Mouse (Mus musculus): ENCODE results near the gene Med4.

The Med4 gene

GRCm38 (mm10) chr14:73474636-73475093 is 35.2 kb upstream of the Med4 start:
- Histone ChIP-seq H3K36me3 (ENCODE audit: insufficient read depth, low read length) (no peaks in the 10 kb centered on the region), H3K27me3 (ENCODE audit: insufficient read depth, low read length) (no peaks in the 10 kb centered on the region), H3K9me3 (ENCODE audit: low read length) (no peaks in the 10 kb centered on the region), H3K4me1 (replicated peaks; ENCODE audit: low read depth, low read length) (peaks cover 26% of the 10 kb centered on the region), H3K4me3 (replicated peaks; ENCODE audit: low read length) (no peak overlapping the region)
- peak; percentile 36 for TF ChIP-seq CTCF (conservative IDR thresholded peaks at IDR 0.05; ENCODE audit: low read length)
- TF ChIP-seq POU5F1 (IDR thresholded peaks at IDR 0.05; ENCODE audit: borderline replicate concordance, low read length), result no peak

- Histone ChIP-seq H3K4me3 (replicated peaks; ENCODE audit: low read length) (no peak overlapping the region), H3K4me1 (replicated peaks; ENCODE audit: low read depth, low read length) (peaks cover 25% of the 10 kb centered on the region), H3K9me3 (ENCODE audit: low read length) (no peaks in the 10 kb centered on the region), H3K36me3 (ENCODE audit: insufficient read depth, low read length) (no peaks in the 10 kb centered on the region), H3K27me3 (ENCODE audit: insufficient read depth, low read length) (no peaks in the 10 kb centered on the region)
- TF ChIP-seq NANOG (IDR thresholded peaks at IDR 0.05; ENCODE audit: borderline replicate concordance, low read length) (no peak), POU5F1 (IDR thresholded peaks at IDR 0.05; ENCODE audit: borderline replicate concordance, low read length) (no peak), CTCF (conservative IDR thresholded peaks at IDR 0.05; ENCODE audit: low read length) (no peak)
These were observed 34.3 kb upstream of the Med4 start for GRCm38 (mm10) chr14:73475506-73475905.

- Histone ChIP-seq H3K4me3 (replicated peaks; ENCODE audit: low read length) (0 out of 2 replicates have a peak overlapping the region, but pooled peaks have one; percentile 1), H3K4me1 (replicated peaks; ENCODE audit: low read depth, low read length) (peaks cover 22% of the 10 kb centered on the region), H3K36me3 (ENCODE audit: insufficient read depth, low read length) (no peaks in the 10 kb centered on the region), H3K9me3 (ENCODE audit: low read length) (no peaks in the 10 kb centered on the region), H3K27me3 (ENCODE audit: insufficient read depth, low read length) (no peaks in the 10 kb centered on the region)
- TF ChIP-seq NANOG (IDR thresholded peaks at IDR 0.05; ENCODE audit: borderline replicate concordance, low read length) (no peak), POU5F1 (IDR thresholded peaks at IDR 0.05; ENCODE audit: borderline replicate concordance, low read length) (no peak), CTCF (conservative IDR thresholded peaks at IDR 0.05; ENCODE audit: low read length) (no peak)
These were observed 33.4 kb upstream of the Med4 start for GRCm38 (mm10) chr14:73476361-73476934.

GRCm38 (mm10) chr14:73477077-73477476 is 32.7 kb upstream of the Med4 start:
- H3K4me3 ChIP-seq (replicated peaks; ENCODE audit: low read length), result 0 out of 2 replicates have a peak overlapping the region, but pooled peaks have one; percentile 1
- no peak for TF ChIP-seq CTCF (conservative IDR thresholded peaks at IDR 0.05; ENCODE audit: low read length)
- no peak for TF ChIP-seq POU5F1 (IDR thresholded peaks at IDR 0.05; ENCODE audit: borderline replicate concordance, low read length)
- no peak for TF ChIP-seq NANOG (IDR thresholded peaks at IDR 0.05; ENCODE audit: borderline replicate concordance, low read length)
- no peaks in the 10 kb centered on the region for H3K27me3 ChIP-seq (ENCODE audit: insufficient read depth, low read length)
- H3K4me1 ChIP-seq (replicated peaks; ENCODE audit: low read depth, low read length), result peaks cover 28% of the 10 kb centered on the region
- H3K36me3 ChIP-seq (ENCODE audit: insufficient read depth, low read length), result no peaks in the 10 kb centered on the region
- H3K9me3 ChIP-seq (ENCODE audit: low read length), result no peaks in the 10 kb centered on the region

- H3K27me3 ChIP-seq (ENCODE audit: insufficient read depth, low read length), result no peaks in the 10 kb centered on the region
- peaks cover 29% of the 10 kb centered on the region for H3K4me1 ChIP-seq (replicated peaks; ENCODE audit: low read depth, low read length)
- H3K9me3 ChIP-seq (ENCODE audit: low read length), result no peaks in the 10 kb centered on the region
- H3K4me3 ChIP-seq (replicated peaks; ENCODE audit: low read length), result no peak overlapping the region
- H3K36me3 ChIP-seq (ENCODE audit: insufficient read depth, low read length), result no peaks in the 10 kb centered on the region
- TF ChIP-seq NANOG (IDR thresholded peaks at IDR 0.05; ENCODE audit: borderline replicate concordance, low read length), result no peak
- TF ChIP-seq POU5F1 (IDR thresholded peaks at IDR 0.05; ENCODE audit: borderline replicate concordance, low read length), result no peak
- no peak for TF ChIP-seq CTCF (conservative IDR thresholded peaks at IDR 0.05; ENCODE audit: low read length)
These were observed 31.5 kb upstream of the Med4 start for GRCm38 (mm10) chr14:73478321-73478720.

GRCm38 (mm10) chr14:73479771-73480170 is 30.1 kb upstream of the Med4 start:
- H3K4me1 ChIP-seq (replicated peaks; ENCODE audit: low read depth, low read length), result peaks cover 27% of the 10 kb centered on the region
- TF ChIP-seq CTCF (conservative IDR thresholded peaks at IDR 0.05; ENCODE audit: low read length), result no peak
- no peak for TF ChIP-seq POU5F1 (IDR thresholded peaks at IDR 0.05; ENCODE audit: borderline replicate concordance, low read length)
- no peak for TF ChIP-seq NANOG (IDR thresholded peaks at IDR 0.05; ENCODE audit: borderline replicate concordance, low read length)
- no peaks in the 10 kb centered on the region for H3K27me3 ChIP-seq (ENCODE audit: insufficient read depth, low read length)
- H3K4me3 ChIP-seq (replicated peaks; ENCODE audit: low read length), result no peak overlapping the region
- H3K36me3 ChIP-seq (ENCODE audit: insufficient read depth, low read length), result no peaks in the 10 kb centered on the region
- no peaks in the 10 kb centered on the region for H3K9me3 ChIP-seq (ENCODE audit: low read length)

GRCm38 (mm10) chr14:73483516-73484229 is 26.2 kb upstream of the Med4 start:
- Histone ChIP-seq H3K4me3 (replicated peaks; ENCODE audit: low read length) (no peak overlapping the region), H3K27me3 (ENCODE audit: insufficient read depth, low read length) (no peaks in the 10 kb centered on the region), H3K4me1 (replicated peaks; ENCODE audit: low read depth, low read length) (peaks cover 14% of the 10 kb centered on the region), H3K36me3 (ENCODE audit: insufficient read depth, low read length) (no peaks in the 10 kb centered on the region), H3K9me3 (ENCODE audit: low read length) (no peaks in the 10 kb centered on the region)
- TF ChIP-seq CTCF (conservative IDR thresholded peaks at IDR 0.05; ENCODE audit: low read length), result no peak
- TF ChIP-seq POU5F1 (IDR thresholded peaks at IDR 0.05; ENCODE audit: borderline replicate concordance, low read length), result no peak

- H3K4me1 ChIP-seq (replicated peaks; ENCODE audit: low read depth, low read length), result peaks cover 14% of the 10 kb centered on the region
- H3K36me3 ChIP-seq (ENCODE audit: insufficient read depth, low read length), result no peaks in the 10 kb centered on the region
- H3K4me3 ChIP-seq (replicated peaks; ENCODE audit: low read length), result no peak overlapping the region
- TF ChIP-seq NANOG (IDR thresholded peaks at IDR 0.05; ENCODE audit: borderline replicate concordance, low read length), result no peak
- TF ChIP-seq POU5F1 (IDR thresholded peaks at IDR 0.05; ENCODE audit: borderline replicate concordance, low read length), result no peak
- TF ChIP-seq CTCF (conservative IDR thresholded peaks at IDR 0.05; ENCODE audit: low read length), result no peak
- H3K27me3 ChIP-seq (ENCODE audit: insufficient read depth, low read length), result no peaks in the 10 kb centered on the region
- H3K9me3 ChIP-seq (ENCODE audit: low read length), result no peaks in the 10 kb centered on the region
These were observed 25.3 kb upstream of the Med4 start for GRCm38 (mm10) chr14:73484366-73485110.

Measured in E14TG2a.4 (cell line).